Mouse (Mus musculus): ENCODE results near the gene Dnase1l2.

DNA sequence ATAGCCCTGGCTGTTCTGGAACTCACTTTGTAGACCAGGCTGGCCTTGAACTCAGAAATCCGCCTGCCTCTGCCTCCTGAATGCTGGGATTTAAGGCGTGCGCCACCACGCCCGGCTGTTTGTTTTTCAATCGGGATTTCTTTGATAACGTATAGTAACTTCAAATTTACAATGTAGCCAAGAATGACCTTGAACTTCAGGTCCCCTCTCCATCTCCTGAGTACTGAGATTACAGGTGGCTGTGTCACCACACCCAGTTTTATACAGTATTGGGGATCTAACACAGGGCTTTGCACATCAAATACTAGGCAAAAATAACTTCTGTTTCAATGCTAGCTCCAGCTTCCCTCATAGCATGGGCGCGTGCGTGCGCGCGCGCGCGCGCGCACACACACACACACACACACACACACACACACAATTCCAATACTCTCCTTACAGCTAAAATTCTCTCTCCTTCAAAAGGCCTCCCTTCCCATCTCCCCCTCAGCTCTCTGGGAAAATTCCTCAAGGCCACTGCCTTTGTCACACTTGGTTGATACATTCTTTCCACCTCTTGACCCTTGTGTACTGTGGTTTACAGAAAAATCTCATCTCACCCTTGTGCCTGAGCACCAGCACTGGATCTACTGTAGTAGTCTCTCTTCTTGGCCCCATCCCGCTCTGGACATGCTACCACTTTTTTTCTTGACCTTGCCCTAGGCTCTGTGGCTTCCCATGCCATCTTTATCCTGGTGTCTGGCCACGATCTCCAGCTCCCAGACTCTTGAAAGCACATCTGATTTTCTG lies 38.3 kb upstream of the Dnase1l2 start:
- TF ChIP-seq CTCF (IDR thresholded peaks at IDR 0.05) (no peak), EP300 (IDR thresholded peaks at IDR 0.05) (no peak)
